Mouse (Mus musculus) embryo, embryonic 9.5 days (tissue): Measurements from ENCODE around the gene Gm6377.

Source experiments
- DNase-seq: peaks from one replicate; pipeline ENCODE4 v3.0.0-alpha.2; 2017; ENCODE audit errors: extremely low spot score

The Gm6377 gene

GRCm38 (mm10) chrX:109196468-109196867, at the start of gene Gm6377:
Gm6377 (plus strand) TSS chrX:109196756.
- no peak for DNase-seq

GRCm38 (mm10) chrX:109147108-109147507, 49.4 kb upstream of the Gm6377 start:
- no peak for DNase-seq

- no peak for DNase-seq
These were observed 45.3 kb upstream of the Gm6377 start for GRCm38 (mm10) chrX:109151228-109151627.

GRCm38 (mm10) chrX:109160326-109160725, 36.2 kb upstream of the Gm6377 start:
- DNase-seq, result no peak

- DNase-seq, result no peak
These were observed 35.7 kb upstream of the Gm6377 start for GRCm38 (mm10) chrX:109160901-109161300.

GRCm38 (mm10) chrX:109175038-109175437, 21.5 kb upstream of the Gm6377 start:
- no peak for DNase-seq

GRCm38 (mm10) chrX:109175470-109175869, 21.1 kb upstream of the Gm6377 start:
- no peak for DNase-seq

- DNase-seq, result no peak
These were observed 11.7 kb upstream of the Gm6377 start for GRCm38 (mm10) chrX:109184706-109185478.

- no peak for DNase-seq
These were observed 6.9 kb upstream of the Gm6377 start for GRCm38 (mm10) chrX:109189607-109190006.

- no peak for DNase-seq
These were observed 5.6 kb upstream of the Gm6377 start for GRCm38 (mm10) chrX:109190969-109191368.

- DNase-seq, result no peak
These were observed 5.1 kb upstream of the Gm6377 start for GRCm38 (mm10) chrX:109191436-109191835.

- no peak for DNase-seq
These were observed 11.3 kb downstream of the Gm6377 start for GRCm38 (mm10) chrX:109207843-109208242.

- DNase-seq, result no peak
These were observed 32.2 kb downstream of the Gm6377 start for GRCm38 (mm10) chrX:109228720-109229119.

GRCm38 (mm10) chrX:109235383-109236036, 39.0 kb downstream of the Gm6377 start:
- no peak for DNase-seq

GRCm38 (mm10) chrX:109238163-109238562, 41.6 kb downstream of the Gm6377 start:
- DNase-seq, result no peak
